Mouse (Mus musculus): ENCODE measurements around the gene Irgm1. TPM values are rescaled to one million over a fixed set of nuclear protein-coding genes. Genes with fewer than 3 reads are reported as not detected.
A peak's percentile ranks its signal among the peaks of the same experiment; 100 is the strongest.

Gene Irgm1
- polyA plus RNA-seq, 1 experiment from 2014 or later = 4.2 TPM

GRCm38 (mm10) chr11:48873591-48874290 is 2.3 kb upstream of the Irgm1 start:
- no peak for ATAC-seq (ENCODE audit: low FRiP score)
- H3K27ac ChIP-seq (replicated peaks) = no peak overlapping the region
- H3K9ac ChIP-seq (replicated peaks) = no peak overlapping the region
- no peak overlapping the region for H3K4me3 ChIP-seq (replicated peaks)
- WGBS = 78% methylated on average over 10 of the region's 10 CpGs
- H3K36me3 ChIP-seq = no peaks in the 10 kb centered on the region
- H3K4me1 ChIP-seq = peaks cover 20% of the 10 kb centered on the region; the same call in 1 of the 2 replicates
- peaks cover 7% of the 10 kb centered on the region for H3K27me3 ChIP-seq (replicated peaks)
- H3K4me2 ChIP-seq = no peak overlapping the region
- no peaks in the 10 kb centered on the region for H3K9me3 ChIP-seq (replicated peaks)

- Histone ChIP-seq H3K36me3 (no peaks in the 10 kb centered on the region), H3K27ac (replicated peaks) (no peak overlapping the region), H3K9me3 (replicated peaks) (no peaks in the 10 kb centered on the region), H3K4me2 (peak overlapping the region; percentile 76), H3K4me3 (replicated peaks) (no peak overlapping the region), H3K9ac (replicated peaks) (no peak overlapping the region), H3K27me3 (replicated peaks) (peaks cover 10% of the 10 kb centered on the region), H3K4me1 (peaks cover 20% of the 10 kb centered on the region; the same call in 1 of the 2 replicates)
- WGBS = 80% methylated on average over 7 of the region's 7 CpGs
- ATAC-seq (ENCODE audit: low FRiP score) = no peak
These were observed 1.3 kb upstream of the Irgm1 start for GRCm38 (mm10) chr11:48872695-48873300.

GRCm38 (mm10) chr11:48871817-48872541 is 496 bp upstream of the Irgm1 start:
- ATAC-seq (ENCODE audit: low FRiP score) = peak; percentile 42; the same call in 1 of the 2 replicates
- Histone ChIP-seq H3K9ac (replicated peaks) (no peak overlapping the region), H3K4me2 (peak overlapping the region; percentile 76), H3K27ac (replicated peaks) (no peak overlapping the region), H3K36me3 (no peaks in the 10 kb centered on the region), H3K27me3 (replicated peaks) (peaks cover 10% of the 10 kb centered on the region), H3K4me1 (peaks cover 20% of the 10 kb centered on the region; the same call in 1 of the 2 replicates), H3K4me3 (replicated peaks) (peak overlapping the region; percentile 46), H3K9me3 (replicated peaks) (no peaks in the 10 kb centered on the region)
- 9% methylated on average over 17 of the region's 17 CpGs for WGBS

- H3K27ac ChIP-seq (replicated peaks) = 0 out of 2 replicates have a peak overlapping the region, but pooled peaks have one; percentile 15
- H3K4me3 ChIP-seq (replicated peaks) = peak overlapping the region; percentile 46
- no peak for ATAC-seq (ENCODE audit: low FRiP score)
- H3K9me3 ChIP-seq (replicated peaks) = no peaks in the 10 kb centered on the region
- peaks cover 10% of the 10 kb centered on the region for H3K27me3 ChIP-seq (replicated peaks)
- 41% methylated on average over 7 of the region's 7 CpGs for WGBS
- peak overlapping the region; percentile 76 for H3K4me2 ChIP-seq
- peak overlapping the region; percentile 51 for H3K9ac ChIP-seq (replicated peaks)
- H3K36me3 ChIP-seq = no peaks in the 10 kb centered on the region
- peaks cover 20% of the 10 kb centered on the region; the same call in 1 of the 2 replicates for H3K4me1 ChIP-seq
These were observed 702 bp downstream of the Irgm1 start for GRCm38 (mm10) chr11:48870781-48871180.

- no peak overlapping the region for H3K4me3 ChIP-seq (replicated peaks)
- no peak overlapping the region for H3K27ac ChIP-seq (replicated peaks)
- H3K36me3 ChIP-seq = no peaks in the 10 kb centered on the region
- H3K27me3 ChIP-seq (replicated peaks) = peaks cover 10% of the 10 kb centered on the region
- WGBS = 79% methylated on average over 7 of the region's 7 CpGs
- ATAC-seq (ENCODE audit: low FRiP score) = no peak
- no peaks in the 10 kb centered on the region for H3K9me3 ChIP-seq (replicated peaks)
- H3K4me1 ChIP-seq = peaks cover 20% of the 10 kb centered on the region; the same call in 1 of the 2 replicates
- peak overlapping the region; percentile 76 for H3K4me2 ChIP-seq
- H3K9ac ChIP-seq (replicated peaks) = no peak overlapping the region
These were observed 1.9 kb downstream of the Irgm1 start for GRCm38 (mm10) chr11:48869380-48870110.

- ATAC-seq (ENCODE audit: low FRiP score) = no peak
- Histone ChIP-seq H3K27ac (replicated peaks) (no peak overlapping the region), H3K27me3 (replicated peaks) (0 out of 2 replicates have a peak, but pooled peaks cover 3% of the 10 kb centered on the region), H3K36me3 (no peaks in the 10 kb centered on the region), H3K9ac (replicated peaks) (no peak overlapping the region), H3K4me1 (peaks cover 10% of the 10 kb centered on the region; the same call in 1 of the 2 replicates), H3K9me3 (replicated peaks) (no peaks in the 10 kb centered on the region), H3K4me2 (no peak overlapping the region), H3K4me3 (replicated peaks) (no peak overlapping the region)
- 96% methylated on average over 9 of the region's 9 CpGs for WGBS
These were observed 5.0 kb downstream of the Irgm1 start for GRCm38 (mm10) chr11:48866481-48866880.

GRCm38 (mm10) chr11:48863808-48864207 is 7.7 kb downstream of the Irgm1 start:
- Histone ChIP-seq H3K4me2 (no peak overlapping the region), H3K9ac (replicated peaks) (no peak overlapping the region), H3K9me3 (replicated peaks) (no peaks in the 10 kb centered on the region), H3K27me3 (replicated peaks) (peaks cover 15% of the 10 kb centered on the region; the same call in 1 of the 2 replicates), H3K27ac (replicated peaks) (no peak overlapping the region), H3K36me3 (no peaks in the 10 kb centered on the region), H3K4me1 (peaks cover 2% of the 10 kb centered on the region; the same call in 1 of the 2 replicates), H3K4me3 (replicated peaks) (no peak overlapping the region)
- 87% methylated on average over 3 of the region's 3 CpGs for WGBS
- no peak for ATAC-seq (ENCODE audit: low FRiP score)

- Histone ChIP-seq H3K4me3 (replicated peaks) (no peak overlapping the region), H3K36me3 (no peaks in the 10 kb centered on the region), H3K27ac (replicated peaks) (no peak overlapping the region), H3K4me1 (peaks cover 11% of the 10 kb centered on the region), H3K27me3 (replicated peaks) (peaks cover 12% of the 10 kb centered on the region; the same call in 1 of the 2 replicates), H3K4me2 (no peak overlapping the region), H3K9ac (replicated peaks) (no peak overlapping the region), H3K9me3 (replicated peaks) (no peaks in the 10 kb centered on the region)
- ATAC-seq (ENCODE audit: low FRiP score) = no peak
- 89% methylated on average over 1 of the region's 1 CpGs for WGBS
These were observed 8.6 kb downstream of the Irgm1 start for GRCm38 (mm10) chr11:48862784-48863319.

GRCm38 (mm10) chr11:48859014-48859413 is 12.5 kb downstream of the Irgm1 start:
- no peak for ATAC-seq (ENCODE audit: low FRiP score)
- Histone ChIP-seq H3K9me3 (replicated peaks) (no peaks in the 10 kb centered on the region), H3K9ac (replicated peaks) (no peak overlapping the region), H3K4me3 (replicated peaks) (peak overlapping the region; percentile 63), H3K4me2 (peak overlapping the region; percentile 88), H3K27ac (replicated peaks) (no peak overlapping the region), H3K27me3 (replicated peaks) (peaks cover 12% of the 10 kb centered on the region; the same call in 1 of the 2 replicates), H3K36me3 (no peaks in the 10 kb centered on the region), H3K4me1 (peaks cover 35% of the 10 kb centered on the region)
- WGBS = 0% methylated on average over 6 of the region's 6 CpGs

GRCm38 (mm10) chr11:48853474-48854180 is 17.9 kb downstream of the Irgm1 start:
- Histone ChIP-seq H3K27ac (replicated peaks) (peak overlapping the region; percentile 75), H3K4me2 (peak overlapping the region; percentile 88), H3K9me3 (replicated peaks) (no peaks in the 10 kb centered on the region), H3K4me3 (replicated peaks) (peak overlapping the region; percentile 63), H3K36me3 (no peaks in the 10 kb centered on the region), H3K9ac (replicated peaks) (peak overlapping the region; percentile 57), H3K27me3 (replicated peaks) (peaks cover 7% of the 10 kb centered on the region), H3K4me1 (peaks cover 45% of the 10 kb centered on the region)
- WGBS = under 1% methylated on average over 31 of the region's 31 CpGs
- peak; percentile 76 for ATAC-seq (ENCODE audit: low FRiP score)

Data from neural tube, embryonic 15.5 days (tissue).